Mouse (Mus musculus) frontal cortex, adult (tissue): ENCODE results near the gene Dnajb13.
"Not testable (repeated sequence)": the region's sequence is repeated elsewhere in the genome, so short reads cannot be mapped to it uniquely, and the experiment has no call there.

Experiments
- ATAC-seq: cut with Nextera tagmentation; 2 replicates; pipeline ENCODE4 v1.9.2; 2017; ENCODE audit warnings: mild to moderate bottlenecking, moderate library complexity, mixed read lengths; ENCODE audit not compliant: low TSS enrichment

The Dnajb13 gene

GRCm38 (mm10) chr7:100488474-100489048 lies 26.2 kb downstream of the Dnajb13 start:
- ATAC-seq = no peak

DNA sequence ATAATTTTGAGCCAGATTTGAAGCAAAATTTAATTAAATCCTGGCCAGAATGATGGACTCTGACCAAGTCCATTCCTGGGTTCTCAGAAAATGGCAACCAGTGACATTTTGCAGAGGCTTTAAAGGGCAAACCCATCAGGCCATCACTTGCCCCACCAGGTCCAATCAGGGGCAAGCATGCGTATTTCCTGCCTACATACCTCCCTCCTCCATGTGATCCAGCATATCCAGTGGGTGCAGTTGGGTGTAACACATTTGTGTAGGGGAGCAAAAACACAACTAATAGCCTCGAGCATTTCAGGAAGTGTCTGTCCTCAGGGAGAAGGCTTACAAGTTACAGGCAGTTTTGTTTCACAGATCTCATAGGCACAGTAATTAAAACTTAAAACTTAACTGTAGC lies 27.5 kb downstream of the Dnajb13 start:
- no peak for ATAC-seq

- ATAC-seq = peak; percentile 57; the same call in 1 of the 2 replicates
Measured at GRCm38 (mm10) chr7:100484493-100484892, 30.3 kb downstream of the Dnajb13 start.

DNA sequence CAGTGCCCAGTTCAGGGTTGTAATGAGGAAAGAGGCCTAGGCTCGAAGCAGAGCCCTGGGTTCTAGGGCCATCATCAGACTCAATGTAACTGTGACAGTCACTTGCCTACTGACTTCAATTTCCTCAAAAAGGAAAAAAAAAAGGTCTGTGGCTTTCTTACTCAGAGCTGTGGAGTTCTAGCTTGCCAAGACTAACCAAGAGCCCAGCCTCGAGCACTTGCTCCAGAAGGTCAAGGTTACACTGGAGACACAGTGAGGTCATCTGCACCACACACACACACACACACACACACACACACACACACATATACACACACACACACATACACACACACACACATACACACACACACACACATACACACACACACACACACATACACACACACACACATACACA lies 32.7 kb downstream of the Dnajb13 start:
- not testable (repeated sequence) for ATAC-seq

- no peak for ATAC-seq
Measured at GRCm38 (mm10) chr7:100480175-100480574, 34.6 kb downstream of the Dnajb13 start.

GRCm38 (mm10) chr7:100479823-100480164 lies 35.0 kb downstream of the Dnajb13 start:
- ATAC-seq = no peak

GRCm38 (mm10) chr7:100479100-100479822 lies 35.5 kb downstream of the Dnajb13 start:
- no peak for ATAC-seq

- ATAC-seq = no peak
Measured at GRCm38 (mm10) chr7:100474680-100475079, 40.1 kb downstream of the Dnajb13 start.

- no peak for ATAC-seq
Measured at GRCm38 (mm10) chr7:100473846-100474454, 40.8 kb downstream of the Dnajb13 start.

DNA sequence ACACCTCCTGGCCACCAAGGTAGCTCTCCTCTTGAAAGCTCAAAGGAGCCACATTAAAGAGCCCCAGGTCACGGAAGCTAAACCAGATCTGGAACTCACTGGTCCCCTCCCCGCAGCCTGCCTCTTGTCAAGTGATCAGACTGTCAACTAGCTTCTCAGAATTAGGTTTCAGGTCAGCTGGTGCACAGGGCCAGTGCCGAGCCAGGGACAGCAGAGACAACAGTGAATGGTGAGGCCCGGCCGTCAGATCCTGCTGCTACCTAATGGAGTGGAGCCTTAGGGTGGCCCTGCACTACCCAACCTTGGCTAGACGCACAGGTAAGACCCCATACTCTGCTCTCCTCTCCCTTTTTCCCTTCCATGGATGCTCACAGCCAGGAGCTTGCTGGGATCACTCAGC lies 42.0 kb downstream of the Dnajb13 start, which contains the start of gene Ucp3:
Gene Ucp3 (plus strand): TSS at position 214 of the 400 bp plus-strand sequence.
- no peak for ATAC-seq

GRCm38 (mm10) chr7:100471407-100471797 lies 43.4 kb downstream of the Dnajb13 start:
- ATAC-seq = no peak

- no peak for ATAC-seq
Measured at GRCm38 (mm10) chr7:100470796-100471406, 43.9 kb downstream of the Dnajb13 start.

- no peak for ATAC-seq
Measured at GRCm38 (mm10) chr7:100469502-100469901, 45.3 kb downstream of the Dnajb13 start.

GRCm38 (mm10) chr7:100468761-100469160 lies 46.0 kb downstream of the Dnajb13 start:
- no peak for ATAC-seq

- no peak for ATAC-seq
Measured at GRCm38 (mm10) chr7:100466781-100467510, 47.8 kb downstream of the Dnajb13 start.

- no peak for ATAC-seq
Measured at GRCm38 (mm10) chr7:100465656-100466309, 49.0 kb downstream of the Dnajb13 start.

DNA sequence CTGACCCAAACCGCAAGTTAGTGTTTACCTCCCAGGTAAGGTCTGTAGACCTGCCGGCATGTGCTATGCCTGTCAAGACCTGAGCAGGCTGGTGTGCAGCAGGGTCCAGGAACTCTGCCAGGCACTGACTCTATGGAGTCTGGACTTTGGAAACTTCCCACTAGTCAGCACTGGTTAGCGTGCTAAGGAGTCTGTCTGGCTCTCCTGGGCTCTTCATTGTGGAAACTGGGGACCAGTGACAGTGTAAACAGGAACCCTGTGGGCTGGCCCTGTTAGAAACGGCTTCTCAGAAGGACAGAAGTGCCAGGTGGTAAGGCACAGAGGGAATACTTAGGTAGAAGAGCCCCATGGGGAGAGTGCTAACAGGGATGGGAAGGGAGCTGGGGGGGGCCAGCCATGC lies 49.5 kb downstream of the Dnajb13 start:
- ATAC-seq = no peak

- no peak for ATAC-seq
Measured at GRCm38 (mm10) chr7:100464248-100464647, 50.5 kb downstream of the Dnajb13 start.

- ATAC-seq = no peak
Measured at GRCm38 (mm10) chr7:100463757-100464156, 51.0 kb downstream of the Dnajb13 start.

GRCm38 (mm10) chr7:100463194-100463593 lies 51.6 kb downstream of the Dnajb13 start:
- no peak for ATAC-seq

- ATAC-seq = peak; percentile 71
Measured at GRCm38 (mm10) chr7:100461621-100462151, 53.1 kb downstream of the Dnajb13 start.
